Mouse (Mus musculus): Measurements from ENCODE around the gene Clnk. TPM values are rescaled to one million over a fixed set of nuclear protein-coding genes. Genes with fewer than 3 reads are reported as not detected.

The Clnk gene
- total RNA-seq, 2 experiments from 2014 or later = 0.20 to 0.26 TPM

GRCm38 (mm10) chr5:38875403-38875802, 1.2 kb downstream of the Clnk start:
- intact Hi-C loops (cut with DNase I) = no loop called here
- TF ChIP-seq CTCF (IDR thresholded peaks at IDR 0.05) = no peak
- H3K27ac ChIP-seq = no peak overlapping the region
- no peak for DNase-seq (ENCODE audit: extremely low spot score in 1 of 2, low spot score in 2 of 2)
- H3K4me3 ChIP-seq = no peak overlapping the region

GRCm38 (mm10) chr5:38874931-38875330, 1.7 kb downstream of the Clnk start:
- DNase-seq (ENCODE audit: extremely low spot score in 1 of 2, low spot score in 2 of 2) = no peak
- intact Hi-C loops (cut with DNase I) = loop anchor here (5.0 kb wide), 1 partner anchor 72 kb away; no protein-coding TSS in a partner anchor
- Histone ChIP-seq H3K27ac (no peak overlapping the region), H3K4me3 (no peak overlapping the region)
- TF ChIP-seq CTCF (IDR thresholded peaks at IDR 0.05) = no peak

DNA sequence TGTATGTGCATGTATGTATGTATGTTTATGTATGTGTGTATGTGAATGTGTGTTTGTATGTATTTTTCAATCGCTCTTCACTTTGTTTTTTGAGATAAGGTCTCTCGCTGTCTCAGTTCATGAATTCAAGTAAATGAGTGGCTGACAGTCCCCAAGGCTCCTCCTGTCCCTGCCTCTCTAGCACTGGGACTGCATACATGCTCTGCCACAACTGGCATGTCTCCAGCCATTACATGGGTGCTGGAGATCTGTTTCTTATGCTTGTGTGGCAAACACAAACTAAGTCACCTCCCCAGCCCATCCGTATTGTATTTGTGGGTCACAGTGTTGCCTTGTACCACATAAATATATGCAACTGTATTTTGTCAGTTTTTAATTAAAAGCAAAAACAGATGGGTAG, 3.7 kb downstream of the Clnk start:
- TF ChIP-seq CTCF (IDR thresholded peaks at IDR 0.05) = no peak
- H3K27ac ChIP-seq = no peak overlapping the region
- H3K4me3 ChIP-seq = no peak overlapping the region
- intact Hi-C loops (cut with DNase I) = loop anchor here (5.0 kb wide), 1 partner anchor 74 kb away; no protein-coding TSS in a partner anchor
- no peak for DNase-seq (ENCODE audit: extremely low spot score in 1 of 2, low spot score in 2 of 2)

- H3K4me3 ChIP-seq = no peak overlapping the region
- no peak overlapping the region for H3K27ac ChIP-seq
- no peak for TF ChIP-seq CTCF (IDR thresholded peaks at IDR 0.05)
- intact Hi-C loops (cut with DNase I) = loop anchor here (5.0 kb wide), 1 partner anchor 76 kb away; no protein-coding TSS in a partner anchor
- DNase-seq (ENCODE audit: extremely low spot score in 1 of 2, low spot score in 2 of 2) = peak in 1 of 2 experiments; percentile 35
These were observed 5.0 kb downstream of the Clnk start for GRCm38 (mm10) chr5:38871591-38871990.

DNA sequence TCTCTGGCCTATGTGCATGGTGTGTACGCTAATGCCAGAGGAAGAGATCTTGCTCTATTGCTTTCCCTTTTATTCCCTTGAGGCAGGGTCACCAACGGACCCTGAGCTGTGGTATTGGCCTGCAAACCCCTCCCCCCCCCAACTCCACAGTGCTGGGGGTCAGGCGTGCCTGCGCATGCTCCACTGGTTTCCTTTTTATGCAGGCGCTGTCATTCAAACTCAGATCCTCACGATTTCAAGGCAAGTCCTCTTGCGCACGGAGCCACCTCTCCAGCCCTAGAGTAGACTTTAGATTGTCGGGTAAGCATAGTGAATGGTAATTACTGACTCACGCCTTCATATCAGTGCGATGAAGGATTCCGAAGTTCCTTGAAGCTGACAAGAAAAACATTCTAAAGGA, 6.1 kb downstream of the Clnk start:
- Histone ChIP-seq H3K27ac (peak overlapping the region; percentile 52), H3K4me3 (no peak overlapping the region)
- TF ChIP-seq CTCF (IDR thresholded peaks at IDR 0.05) = no peak
- DNase-seq (ENCODE audit: extremely low spot score in 1 of 2, low spot score in 2 of 2) = no peak
- intact Hi-C loops (cut with DNase I) = loop anchor here (5.0 kb wide), 1 partner anchor 77 kb away; no protein-coding TSS in a partner anchor

DNA sequence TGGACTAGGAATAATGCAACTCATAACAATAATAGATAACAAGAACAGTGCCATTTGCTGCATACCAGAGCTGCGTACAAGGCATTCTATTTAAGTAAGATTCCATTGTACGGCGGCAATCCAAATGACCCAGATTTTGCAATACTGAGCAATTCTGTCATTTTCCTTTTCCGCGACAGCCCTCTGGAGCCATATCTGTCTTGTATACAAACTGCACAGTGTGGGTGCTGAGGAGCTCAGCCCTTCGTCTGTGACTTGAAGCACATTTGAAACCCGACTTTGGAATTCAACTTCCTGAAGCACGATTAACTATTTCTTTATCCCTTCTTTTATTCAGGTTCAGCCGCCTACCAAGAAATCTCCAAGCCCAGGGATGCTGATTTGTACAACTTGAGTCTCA, 6.6 kb downstream of the Clnk start:
- no peak for DNase-seq (ENCODE audit: extremely low spot score in 1 of 2, low spot score in 2 of 2)
- TF ChIP-seq CTCF (IDR thresholded peaks at IDR 0.05) = no peak
- Histone ChIP-seq H3K27ac (peak overlapping the region; percentile 52), H3K4me3 (no peak overlapping the region)
- intact Hi-C loops (cut with DNase I) = loop anchor here (5.0 kb wide), 1 partner anchor 77 kb away; no protein-coding TSS in a partner anchor

DNA sequence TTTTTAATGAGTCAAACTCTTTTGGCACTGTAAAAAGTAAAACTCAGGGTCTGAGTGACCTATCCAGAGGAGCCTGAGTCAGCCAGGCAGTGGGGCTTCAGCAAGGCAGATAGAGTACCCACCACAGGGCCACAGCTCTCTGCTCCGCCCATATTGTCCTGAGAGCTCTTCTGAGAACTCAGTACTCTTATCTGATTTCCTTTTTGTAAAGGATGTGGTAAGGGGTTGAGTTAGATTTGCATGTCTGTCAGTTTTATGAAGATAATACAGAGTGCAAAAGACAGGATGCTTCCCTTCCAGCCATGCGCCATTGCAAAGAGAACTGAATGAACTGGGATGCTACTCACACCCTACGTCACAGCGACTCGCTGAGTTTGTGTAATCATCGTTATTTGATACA, 12.0 kb downstream of the Clnk start:
- no peak for DNase-seq (ENCODE audit: extremely low spot score in 1 of 2, low spot score in 2 of 2)
- TF ChIP-seq CTCF (IDR thresholded peaks at IDR 0.05) = no peak
- H3K27ac ChIP-seq = no peak overlapping the region
- intact Hi-C loops (cut with DNase I) = no loop called here
- no peak overlapping the region for H3K4me3 ChIP-seq

- no peak for DNase-seq (ENCODE audit: extremely low spot score in 1 of 2, low spot score in 2 of 2)
- Histone ChIP-seq H3K4me3 (no peak overlapping the region), H3K27ac (no peak overlapping the region)
- intact Hi-C loops (cut with DNase I) = no loop called here
- no peak for TF ChIP-seq CTCF (IDR thresholded peaks at IDR 0.05)
These were observed 13.6 kb downstream of the Clnk start for GRCm38 (mm10) chr5:38863029-38863428.

GRCm38 (mm10) chr5:38862288-38862985, 14.2 kb downstream of the Clnk start:
- intact Hi-C loops (cut with DNase I) = no loop called here
- no peak overlapping the region for H3K4me3 ChIP-seq
- no peak for TF ChIP-seq CTCF (IDR thresholded peaks at IDR 0.05)
- no peak for DNase-seq (ENCODE audit: extremely low spot score in 1 of 2, low spot score in 2 of 2)
- H3K27ac ChIP-seq = no peak overlapping the region

DNA sequence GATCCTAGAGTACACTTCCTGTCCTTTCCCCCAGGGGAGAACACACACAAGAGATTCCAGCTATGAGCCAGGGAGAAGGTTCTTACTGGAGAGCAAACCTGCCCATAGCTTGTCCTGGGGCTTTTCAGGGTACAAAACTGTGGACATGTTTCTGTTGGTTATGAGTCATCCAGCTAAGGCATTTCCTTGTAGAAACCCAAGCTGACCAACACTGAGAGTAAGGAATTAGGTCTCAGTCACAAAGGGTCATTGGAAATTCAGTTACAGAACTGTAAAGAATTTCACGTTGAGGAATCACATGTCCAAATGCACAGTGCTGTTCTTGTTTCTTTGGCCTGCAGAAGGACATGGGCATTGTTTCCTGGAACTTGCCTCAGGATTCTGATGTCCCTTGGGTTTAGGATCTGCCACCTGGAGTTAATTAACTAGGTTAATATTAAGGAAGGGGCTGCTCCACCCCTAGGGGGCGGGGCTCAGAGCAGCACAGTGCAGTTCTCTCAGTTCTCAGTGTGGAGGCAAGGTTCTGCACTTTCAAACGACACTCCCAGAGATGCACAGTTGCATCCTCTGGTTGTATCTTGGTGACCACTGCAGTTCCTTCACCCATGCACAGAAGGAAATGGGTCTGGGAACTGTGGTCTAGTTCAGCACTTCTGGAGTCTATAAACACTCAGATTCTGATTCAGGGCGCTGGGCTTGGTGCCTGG, 18.4 kb downstream of the Clnk start:
- DNase-seq (ENCODE audit: extremely low spot score in 1 of 2, low spot score in 2 of 2) = no peak
- H3K4me3 ChIP-seq = no peak overlapping the region
- intact Hi-C loops (cut with DNase I) = no loop called here
- no peak for TF ChIP-seq CTCF (IDR thresholded peaks at IDR 0.05)
- no peak overlapping the region for H3K27ac ChIP-seq

- TF ChIP-seq CTCF (IDR thresholded peaks at IDR 0.05) = no peak
- DNase-seq (ENCODE audit: extremely low spot score in 1 of 2, low spot score in 2 of 2) = no peak
- Histone ChIP-seq H3K4me3 (no peak overlapping the region), H3K27ac (no peak overlapping the region)
- intact Hi-C loops (cut with DNase I) = no loop called here
These were observed 19.0 kb downstream of the Clnk start for GRCm38 (mm10) chr5:38857591-38857990.

DNA sequence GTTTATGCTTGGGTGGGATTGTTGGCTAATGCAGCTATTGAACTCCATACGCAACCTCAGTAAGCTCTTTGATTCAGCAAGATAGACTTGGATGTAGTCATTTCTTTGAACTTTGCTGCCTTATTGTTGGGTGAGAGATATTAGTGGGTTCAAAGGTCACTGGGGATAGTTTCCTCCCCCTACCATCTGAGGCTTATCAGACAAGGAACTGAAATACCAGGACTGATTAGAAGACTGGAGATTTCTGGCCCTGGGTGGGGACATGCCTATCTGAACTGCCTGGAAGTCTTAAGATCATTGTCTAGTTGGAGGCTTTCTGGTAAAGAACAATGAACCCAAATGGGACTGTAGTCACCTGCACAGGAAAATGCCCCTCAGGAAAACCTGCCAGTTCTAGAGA, 26.4 kb downstream of the Clnk start:
- intact Hi-C loops (cut with DNase I) = no loop called here
- TF ChIP-seq CTCF (IDR thresholded peaks at IDR 0.05) = no peak
- no peak for DNase-seq (ENCODE audit: extremely low spot score in 1 of 2, low spot score in 2 of 2)
- no peak overlapping the region for H3K27ac ChIP-seq
- no peak overlapping the region for H3K4me3 ChIP-seq

Measured in left cerebral cortex, adult 2 months (tissue).